Comparison of ENCODE assay signal across 9 mouse cellular contexts in genomic region chr11:116826550-116827504, GRCm38 (mm10). TPM values are rescaled to one million over a fixed set of nuclear protein-coding genes. Genes with fewer than 3 reads are reported as not detected.
DNase-seq lines count a peak whose midpoint lies in the region; ATAC-seq and TF ChIP-seq lines count a peak whose summit lies in the region.
"Had no signal": no experiment of that assay in that cellular context is flagged by ENCODE, and none has a peak within 500 bp of the region (broad histone marks: within the 10 kb centered on the region; RNA-seq: fewer than 3 reads in every experiment).

No protein-coding gene starts in this region.

- peak; percentile 33 for ATAC-seq in hindbrain, embryonic 13.5 days (ENCODE audit: low FRiP score)
- ATAC-seq in midbrain, embryonic 16.5 days: no peak
- ATAC-seq in CD4-positive, CD25-positive, alpha-beta regulatory T cell, adult 4 months: no peak

- H3K4me2 ChIP-seq in hindbrain, embryonic 13.5 days: peak overlapping the region; percentile 82
- H3K4me2 ChIP-seq in midbrain, embryonic 16.5 days (ENCODE audit: low read length): peak overlapping the region; percentile 85

- peak overlapping the region; percentile 91 for H3K9ac ChIP-seq in hindbrain, embryonic 13.5 days
- H3K9ac ChIP-seq in midbrain, embryonic 16.5 days (ENCODE audit: low read depth, low read length): peak overlapping the region; percentile 83

- H3K27me3 ChIP-seq in heart, embryonic 10.5 days (ENCODE audit: insufficient read depth, poor library complexity, severe bottlenecking): peaks cover 7% of the 10 kb centered on the region; the same call in 1 of the 2 replicates
- H3K27me3 ChIP-seq in hindbrain, embryonic 13.5 days: no peaks in the 10 kb centered on the region
- no peaks in the 10 kb centered on the region for H3K27me3 ChIP-seq in midbrain, embryonic 16.5 days (ENCODE audit: control insufficient read depth, insufficient read depth, low read depth, low read length)

- no peak for TF ChIP-seq POLR2A in brain, embryonic 14.5 days (IDR thresholded peaks at IDR 0.05; ENCODE audit: borderline replicate concordance, extremely low read depth, insufficient read depth, insufficient read length, poor library complexity, severe bottlenecking)

- H3K36me3 ChIP-seq in heart, embryonic 10.5 days: peaks cover 8% of the 10 kb centered on the region
- H3K36me3 ChIP-seq in hindbrain, embryonic 13.5 days: peaks cover 7% of the 10 kb centered on the region; the same call in 1 of the 2 replicates
- no peaks in the 10 kb centered on the region for H3K36me3 ChIP-seq in midbrain, embryonic 16.5 days (ENCODE audit: control insufficient read depth, insufficient read depth, low read length)

- peak overlapping the region; percentile 92 for H3K27ac ChIP-seq in heart, embryonic 10.5 days
- H3K27ac ChIP-seq in hindbrain, embryonic 13.5 days: peak overlapping the region; percentile 88
- H3K27ac ChIP-seq in midbrain, embryonic 16.5 days (ENCODE audit: low read length): peak overlapping the region; percentile 63; the same call in 1 of the 2 replicates

- H3K9me3 ChIP-seq in heart, embryonic 10.5 days: no peaks in the 10 kb centered on the region
- H3K9me3 ChIP-seq in hindbrain, embryonic 13.5 days: no peaks in the 10 kb centered on the region
- no peaks in the 10 kb centered on the region for H3K9me3 ChIP-seq in midbrain, embryonic 16.5 days (replicated peaks; ENCODE audit: control insufficient read depth, low read length, poor library complexity, severe bottlenecking)

- no peak for DNase-seq in heart, embryonic 10.5 days (ENCODE audit: low spot score)
- no peak for DNase-seq in heart, postnatal 4 days
- DNase-seq in brain, embryonic 14.5 days (ENCODE audit: low read depth): peak; percentile 79
- DNase-seq in layer of hippocampus, postnatal 14 days (ENCODE audit: low spot score in 2 of 2): no peak
- no peak for DNase-seq in spleen, postnatal 4 days (ENCODE audit: low spot score in 2 of 2)
- DNase-seq: thymus, adult 18-20 months had no signal

- H3K4me3 ChIP-seq in heart, embryonic 10.5 days: peak overlapping the region; percentile 91
- H3K4me3 ChIP-seq in hindbrain, embryonic 13.5 days: peak overlapping the region; percentile 73
- peak overlapping the region; percentile 61 for H3K4me3 ChIP-seq in midbrain, embryonic 16.5 days (ENCODE audit: low read depth, low read length)

- no peak for TF ChIP-seq CTCF in brain, embryonic 14.5 days (IDR thresholded peaks at IDR 0.05; ENCODE audit: borderline replicate concordance, extremely low read depth, insufficient read depth, insufficient read length)

- H3K4me1 ChIP-seq in heart, embryonic 10.5 days: peaks cover 45% of the 10 kb centered on the region
- peaks cover 48% of the 10 kb centered on the region for H3K4me1 ChIP-seq in hindbrain, embryonic 13.5 days (replicated peaks)
- H3K4me1 ChIP-seq in midbrain, embryonic 16.5 days (ENCODE audit: control insufficient read depth, insufficient read depth, low read length): peaks cover 22% of the 10 kb centered on the region

- 31% methylated on average over 17 of the region's 17 CpGs for WGBS in heart, embryonic 10.5 days
- WGBS in hindbrain, embryonic 13.5 days: 9% methylated on average over 17 of the region's 17 CpGs
- WGBS in midbrain, embryonic 16.5 days: 12% methylated on average over 17 of the region's 17 CpGs

RNA-seq across cellular contexts. Expression of gene Mxra7, which starts 1.0 kb away (rescaled TPM):
- 13.2 and 17.9 TPM in 2 replicates for polyA plus RNA-seq in heart, embryonic 10.5 days (2016; fragmentation: Nextera tagmentation; extraction: Ambion mirVana)
- total RNA-seq in heart, postnatal 4 days (2021): 10 to 100 TPM; 40.9 to 42.9 TPM
- 14.2 and 30.5 TPM in 2 replicates for polyA plus RNA-seq in brain, embryonic 14.5 days (2012; rRNA removed)
- 62.6 and 67.2 TPM in 2 replicates for polyA plus RNA-seq in hindbrain, embryonic 13.5 days (2015; fragmentation: Nextera tagmentation; extraction: Ambion mirVana)
- 21.8 and 22.6 TPM in 2 replicates for polyA plus RNA-seq in midbrain, embryonic 16.5 days (2015; fragmentation: Nextera tagmentation; extraction: Ambion mirVana)
- not detected for polyA plus RNA-seq in CD4-positive, CD25-positive, alpha-beta regulatory T cell, adult 4 months (2017; shearing (Covaris generic))
- 10 to 100 TPM; 22.2 to 22.8 TPM for total RNA-seq in layer of hippocampus, postnatal 14 days (2021)

RNA-seq across cellular contexts. Expression of gene Mettl23, which starts 16.3 kb away (rescaled TPM):
- 58.9 and 66.9 TPM in 2 replicates for polyA plus RNA-seq in heart, embryonic 10.5 days (2016; fragmentation: Nextera tagmentation; extraction: Ambion mirVana)
- 10 to 100 TPM; 31.0 to 32.2 TPM for total RNA-seq in heart, postnatal 4 days (2021)
- polyA plus RNA-seq in brain, embryonic 14.5 days (2012; rRNA removed): 44.6 and 67.6 TPM in 2 replicates
- polyA plus RNA-seq in hindbrain, embryonic 13.5 days (2015; fragmentation: Nextera tagmentation; extraction: Ambion mirVana): 79.3 and 83.2 TPM in 2 replicates
- 65.2 and 67.4 TPM in 2 replicates for polyA plus RNA-seq in midbrain, embryonic 16.5 days (2015; fragmentation: Nextera tagmentation; extraction: Ambion mirVana)
- polyA plus RNA-seq in CD4-positive, CD25-positive, alpha-beta regulatory T cell, adult 4 months (2017; shearing (Covaris generic)): 100 to 1,000 TPM; 161 to 189 TPM
- 10 to 100 TPM; 27.3 to 30.0 TPM for total RNA-seq in layer of hippocampus, postnatal 14 days (2021)

RNA-seq across cellular contexts. Expression of gene Jmjd6, which starts 16.4 kb away (rescaled TPM):
- polyA plus RNA-seq in heart, embryonic 10.5 days (2016; fragmentation: Nextera tagmentation; extraction: Ambion mirVana): 89.1 and 114 TPM in 2 replicates
- 10 to 100 TPM; 41.2 to 43.3 TPM for total RNA-seq in heart, postnatal 4 days (2021)
- 34.9 and 44.1 TPM in 2 replicates for polyA plus RNA-seq in brain, embryonic 14.5 days (2012; rRNA removed)
- 70.4 and 74.7 TPM in 2 replicates for polyA plus RNA-seq in hindbrain, embryonic 13.5 days (2015; fragmentation: Nextera tagmentation; extraction: Ambion mirVana)
- 66.3 and 73.0 TPM in 2 replicates for polyA plus RNA-seq in midbrain, embryonic 16.5 days (2015; fragmentation: Nextera tagmentation; extraction: Ambion mirVana)
- polyA plus RNA-seq in CD4-positive, CD25-positive, alpha-beta regulatory T cell, adult 4 months (2017; shearing (Covaris generic)): 10 to 100 TPM; 48.1 to 62.6 TPM
- 10 to 100 TPM; 28.8 to 29.3 TPM for total RNA-seq in layer of hippocampus, postnatal 14 days (2021)

RNA-seq across cellular contexts. Expression of gene Mfsd11, which starts 25.4 kb away (rescaled TPM):
- polyA plus RNA-seq in heart, embryonic 10.5 days (2016; fragmentation: Nextera tagmentation; extraction: Ambion mirVana): 27.0 and 27.1 TPM in 2 replicates
- total RNA-seq in heart, postnatal 4 days (2021): 10 to 100 TPM; 26.9 to 35.6 TPM
- polyA plus RNA-seq in brain, embryonic 14.5 days (2012; rRNA removed): 36.4 and 40.6 TPM in 2 replicates
- polyA plus RNA-seq in hindbrain, embryonic 13.5 days (2015; fragmentation: Nextera tagmentation; extraction: Ambion mirVana): 48.0 and 53.9 TPM in 2 replicates
- polyA plus RNA-seq in midbrain, embryonic 16.5 days (2015; fragmentation: Nextera tagmentation; extraction: Ambion mirVana): 56.1 and 56.2 TPM in 2 replicates
- polyA plus RNA-seq in CD4-positive, CD25-positive, alpha-beta regulatory T cell, adult 4 months (2017; shearing (Covaris generic)): 10 to 100 TPM; 30.0 to 32.9 TPM
- 10 to 100 TPM; 38.5 to 48.9 TPM for total RNA-seq in layer of hippocampus, postnatal 14 days (2021)

RNA-seq across cellular contexts. Expression of gene Srsf2, which starts 26.1 kb away (rescaled TPM):
- polyA plus RNA-seq in heart, embryonic 10.5 days (2016; fragmentation: Nextera tagmentation; extraction: Ambion mirVana): 577 and 728 TPM in 2 replicates
- 100 to 1,000 TPM; 269 to 299 TPM for total RNA-seq in heart, postnatal 4 days (2021)
- 599 and 784 TPM in 2 replicates for polyA plus RNA-seq in brain, embryonic 14.5 days (2012; rRNA removed)
- polyA plus RNA-seq in hindbrain, embryonic 13.5 days (2015; fragmentation: Nextera tagmentation; extraction: Ambion mirVana): 588 and 607 TPM in 2 replicates
- polyA plus RNA-seq in midbrain, embryonic 16.5 days (2015; fragmentation: Nextera tagmentation; extraction: Ambion mirVana): 549 and 567 TPM in 2 replicates
- 100 to 1,000 TPM; 543 to 659 TPM for polyA plus RNA-seq in CD4-positive, CD25-positive, alpha-beta regulatory T cell, adult 4 months (2017; shearing (Covaris generic))
- total RNA-seq in layer of hippocampus, postnatal 14 days (2021): 100 to 1,000 TPM; 171 to 184 TPM

Comparison
In these comparisons a context has a peak if more than half of its experiments do, and no peak if none do; other contexts are left out.
1. RNA of gene Mxra7, which starts 1.0 kb away (polyA plus RNA-seq): 62.6 to 67.2 TPM in hindbrain, embryonic 13.5 days, 14.2 to 30.5 TPM in brain, embryonic 14.5 days, 21.8 to 22.6 TPM in midbrain, embryonic 16.5 days and 13.2 to 17.9 TPM in heart, embryonic 10.5 days; not detected in CD4-positive, CD25-positive, alpha-beta regulatory T cell, adult 4 months; every median in the first group is over 10 times any median in the second.
2. Peak in every context shown above with its lines, with median percentiles within 50 percentile points of each other: H3K27ac ChIP-seq and H3K4me3 ChIP-seq.